Mouse (Mus musculus): ENCODE results near the gene Prom1.

DNA sequence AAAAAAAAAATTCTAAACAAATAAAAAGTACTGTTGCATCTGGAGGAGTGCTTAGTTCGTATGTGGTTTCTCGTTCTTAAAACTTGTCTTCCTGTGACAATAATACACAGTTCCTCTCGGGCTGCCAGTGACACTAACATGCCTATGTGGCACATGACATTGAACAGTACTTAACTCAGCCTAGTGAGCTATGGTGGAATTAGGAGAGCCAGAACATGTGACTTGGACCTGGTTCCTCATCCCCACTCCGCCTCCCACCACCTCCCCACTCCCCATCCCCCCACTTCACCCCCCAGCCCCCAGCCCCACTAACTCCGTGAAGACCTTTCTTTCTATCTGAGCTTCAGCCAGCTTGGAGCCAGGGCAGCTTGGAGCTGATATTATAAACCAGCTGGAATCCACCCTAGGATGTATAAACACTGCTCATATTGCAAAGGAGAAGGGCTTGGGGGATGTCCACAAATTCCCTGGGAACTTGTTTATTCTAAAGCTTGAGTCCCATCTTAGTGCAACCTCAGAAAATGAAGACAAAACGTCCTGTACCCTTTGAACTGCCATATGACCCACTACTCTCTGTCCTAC lies 52.3 kb downstream of the Prom1 start:
- TF ChIP-seq CHD2 (IDR thresholded peaks at IDR 0.05; ENCODE audit: low read depth, low read length) (no peak), MAFK (IDR thresholded peaks at IDR 0.05; ENCODE audit: insufficient read depth, low read depth, low read length) (no peak), ZC3H11A (IDR thresholded peaks at IDR 0.05; ENCODE audit: borderline replicate concordance, low read depth, low read length) (no peak), ZNF384 (IDR thresholded peaks at IDR 0.05; ENCODE audit: low read depth, low read length) (no peak)

Measured in ES-E14 (cell line).